In the genomic region with DNA sequence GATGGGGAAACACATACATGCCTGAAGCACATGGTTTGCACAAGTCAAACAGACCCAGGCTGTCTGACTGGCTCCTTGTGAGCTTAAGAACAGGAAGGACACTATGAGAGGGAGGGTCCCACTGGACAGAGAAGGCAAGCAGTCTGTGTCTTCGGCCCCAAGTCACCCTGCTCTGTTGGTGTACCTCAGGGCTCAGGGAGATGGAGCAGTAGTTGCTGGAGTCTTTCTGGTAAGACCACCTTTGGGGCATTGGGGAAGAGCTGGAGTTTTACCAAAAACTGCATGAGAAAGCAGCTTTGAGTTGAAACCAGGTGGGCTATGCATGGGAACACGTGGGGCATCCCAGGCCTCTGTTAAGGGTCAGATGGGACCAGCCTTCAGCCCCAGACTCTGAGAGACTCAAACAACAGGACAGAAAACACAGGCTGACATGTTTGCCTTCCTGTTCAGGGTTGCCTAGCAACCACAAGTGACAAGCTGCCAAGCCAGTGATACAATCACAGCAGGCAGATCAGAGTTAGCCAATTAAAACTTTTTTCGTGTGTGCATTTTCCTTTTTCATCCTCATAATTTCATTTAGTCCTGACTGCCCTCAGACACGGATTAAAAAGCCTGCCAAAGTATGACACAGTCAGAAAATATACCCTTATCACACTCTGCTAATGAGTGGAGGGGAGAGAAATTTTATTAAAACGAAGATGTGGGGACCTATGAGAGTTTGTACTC, we compare ENCODE assay signal across 7 mouse cellular contexts.
DNase-seq lines count a peak whose midpoint lies in the region; ATAC-seq lines count a peak whose summit lies in the region.

No protein-coding gene starts in this region.

- peak; percentile 96 for ATAC-seq in forebrain, embryonic 12.5 days (ENCODE audit: low FRiP score)
- ATAC-seq in hindbrain, embryonic 12.5 days (ENCODE audit: low FRiP score): peak; percentile 88
- ATAC-seq in midbrain, embryonic 16.5 days: peak; percentile 88
- ATAC-seq in erythroblast, adult 5-6 weeks (replicated peaks; ENCODE audit: low FRiP score, poor library complexity, severe bottlenecking): no peak

- no peak overlapping the region for H3K9ac ChIP-seq in forebrain, embryonic 12.5 days
- H3K9ac ChIP-seq in hindbrain, embryonic 12.5 days: no peak overlapping the region
- no peak overlapping the region for H3K9ac ChIP-seq in midbrain, embryonic 16.5 days (ENCODE audit: low read depth, low read length)

- peak overlapping the region; percentile 21; the same call in 1 of the 2 replicates for H3K4me2 ChIP-seq in forebrain, embryonic 12.5 days
- H3K4me2 ChIP-seq in hindbrain, embryonic 12.5 days (replicated peaks): no peak overlapping the region
- no peak overlapping the region; the same call in 1 of the 2 replicates for H3K4me2 ChIP-seq in midbrain, embryonic 16.5 days (ENCODE audit: low read length)

- 7% methylated on average over 5 of the region's 5 CpGs for WGBS in forebrain, embryonic 12.5 days
- 10% methylated on average over 5 of the region's 5 CpGs for WGBS in hindbrain, embryonic 12.5 days
- WGBS in midbrain, embryonic 16.5 days: 5% methylated on average over 5 of the region's 5 CpGs

- H3K9me3 ChIP-seq in forebrain, embryonic 12.5 days: no peaks in the 10 kb centered on the region
- H3K9me3 ChIP-seq in hindbrain, embryonic 12.5 days (replicated peaks): no peaks in the 10 kb centered on the region
- H3K9me3 ChIP-seq in midbrain, embryonic 16.5 days (replicated peaks; ENCODE audit: control insufficient read depth, low read length, poor library complexity, severe bottlenecking): no peaks in the 10 kb centered on the region

- H3K36me3 ChIP-seq in forebrain, embryonic 12.5 days (replicated peaks): no peaks in the 10 kb centered on the region
- no peaks in the 10 kb centered on the region for H3K36me3 ChIP-seq in hindbrain, embryonic 12.5 days
- H3K36me3 ChIP-seq in midbrain, embryonic 16.5 days (ENCODE audit: control insufficient read depth, insufficient read depth, low read length): no peaks in the 10 kb centered on the region

- no peak overlapping the region for H3K4me3 ChIP-seq in forebrain, embryonic 12.5 days (replicated peaks)
- no peak overlapping the region for H3K4me3 ChIP-seq in hindbrain, embryonic 12.5 days
- H3K4me3 ChIP-seq in midbrain, embryonic 16.5 days (ENCODE audit: low read depth, low read length): no peak overlapping the region

- H3K27ac ChIP-seq in forebrain, embryonic 12.5 days: peak overlapping the region; percentile 82
- 0 out of 2 replicates have a peak overlapping the region, but pooled peaks have one; percentile 3 for H3K27ac ChIP-seq in hindbrain, embryonic 12.5 days
- peak overlapping the region; percentile 68 for H3K27ac ChIP-seq in midbrain, embryonic 16.5 days (ENCODE audit: low read length)

- peaks cover 35% of the 10 kb centered on the region for H3K4me1 ChIP-seq in forebrain, embryonic 12.5 days
- H3K4me1 ChIP-seq in hindbrain, embryonic 12.5 days: peaks cover 22% of the 10 kb centered on the region
- peaks cover 19% of the 10 kb centered on the region for H3K4me1 ChIP-seq in midbrain, embryonic 16.5 days (ENCODE audit: control insufficient read depth, insufficient read depth, low read length)

- DNase-seq in CD4-positive helper T cell, adult 2 months (ENCODE audit: low read depth, low spot score): peak; percentile 31
- DNase-seq in ZHBTc4 (ENCODE audit: low read depth, low spot score): peak; percentile 9
- DNase-seq in left cerebral cortex, adult 8-10 months (ENCODE audit: low spot score in 2 of 2): peak; percentile 18 to 61

- H3K27me3 ChIP-seq in forebrain, embryonic 12.5 days: no peaks in the 10 kb centered on the region
- no peaks in the 10 kb centered on the region for H3K27me3 ChIP-seq in hindbrain, embryonic 12.5 days
- H3K27me3 ChIP-seq in midbrain, embryonic 16.5 days (ENCODE audit: control insufficient read depth, insufficient read depth, low read depth, low read length): no peaks in the 10 kb centered on the region

Comparison
In these comparisons a context has a peak if more than half of its experiments do, and no peak if none do; other contexts are left out.
1. H3K27ac ChIP-seq: peak in every context shown above with its lines; median percentile 82 in forebrain, embryonic 12.5 days; 68 in midbrain, embryonic 16.5 days; 3 in hindbrain, embryonic 12.5 days.